Mouse (Mus musculus): Measurements from ENCODE around the gene Atp6v0a1.
A peak's percentile ranks its signal among the peaks of the same experiment; 100 is the strongest.

The Atp6v0a1 gene

GRCm38 (mm10) chr11:101086756-101087681, 77.8 kb downstream of the Atp6v0a1 start, which contains the start of gene Mlx:
Gene Mlx (plus strand): TSS chr11:101087277.
- DNase-seq: peak; percentile 100

GRCm38 (mm10) chr11:101087682-101088055, 78.4 kb downstream of the Atp6v0a1 start:
- DNase-seq: no peak

GRCm38 (mm10) chr11:101089931-101090330, 80.7 kb downstream of the Atp6v0a1 start:
- no peak for DNase-seq

GRCm38 (mm10) chr11:101094930-101095313, 85.7 kb downstream of the Atp6v0a1 start:
- DNase-seq: no peak

DNA sequence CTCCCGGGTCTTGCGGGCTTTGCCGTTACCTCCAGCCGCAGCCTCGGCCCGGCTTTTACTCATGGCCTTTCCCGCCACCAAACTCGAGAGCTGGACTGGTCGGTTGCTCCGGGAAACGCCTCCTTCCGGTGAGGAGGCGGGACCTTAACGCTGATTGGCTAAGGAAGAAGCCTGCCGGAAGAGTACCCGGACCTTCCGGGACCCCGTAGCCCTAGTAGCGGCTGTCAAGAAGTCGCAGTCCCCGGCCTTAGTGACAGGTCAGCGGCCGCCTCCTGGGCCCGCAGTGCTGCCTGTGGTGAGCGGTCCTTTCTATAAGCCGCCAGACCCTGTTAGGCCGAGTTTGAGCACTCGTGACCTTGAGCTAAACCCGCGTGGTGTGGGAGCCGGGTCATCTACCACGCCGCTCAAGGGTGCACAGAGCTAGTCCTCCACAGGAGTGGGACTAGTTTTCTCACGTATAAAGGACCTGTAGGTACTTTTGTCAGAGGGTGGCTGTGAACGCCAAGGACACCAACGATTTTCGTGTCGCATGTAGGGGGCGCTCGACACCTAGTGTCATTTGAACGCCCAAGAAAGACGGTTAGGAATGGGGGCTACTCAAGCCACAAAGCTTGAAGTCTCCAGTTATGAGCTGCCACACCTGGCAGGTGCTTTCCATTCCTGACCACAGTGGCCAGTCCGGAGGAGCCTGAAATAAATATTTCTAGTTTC, 86.2 kb downstream of the Atp6v0a1 start, which contains the start of gene Psmc3ip:
Gene Psmc3ip (minus strand): TSS at position 123 of the 711 bp plus-strand sequence.
- DNase-seq: peak; percentile 100

DNA sequence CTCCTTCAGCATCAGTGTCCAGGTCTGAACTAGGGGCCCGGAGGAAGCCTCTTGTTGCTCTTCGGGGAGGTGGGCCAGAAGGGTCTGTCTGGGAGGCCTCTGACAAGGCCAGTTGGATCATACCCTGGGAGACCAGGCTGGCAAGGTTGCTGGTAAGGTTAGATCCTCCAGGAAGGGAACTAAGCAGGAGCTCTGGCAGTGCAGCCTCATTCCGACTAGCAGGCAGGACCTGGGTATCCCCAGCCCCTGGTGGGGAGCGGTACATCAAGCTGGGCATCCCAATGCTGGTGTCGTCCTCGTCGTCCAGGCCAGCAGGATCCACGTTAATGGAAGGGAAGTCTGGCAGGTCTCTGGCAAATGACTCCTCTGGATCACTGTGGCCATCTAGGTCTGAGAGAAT, 89.0 kb downstream of the Atp6v0a1 start:
- DNase-seq: peak; percentile 91

DNA sequence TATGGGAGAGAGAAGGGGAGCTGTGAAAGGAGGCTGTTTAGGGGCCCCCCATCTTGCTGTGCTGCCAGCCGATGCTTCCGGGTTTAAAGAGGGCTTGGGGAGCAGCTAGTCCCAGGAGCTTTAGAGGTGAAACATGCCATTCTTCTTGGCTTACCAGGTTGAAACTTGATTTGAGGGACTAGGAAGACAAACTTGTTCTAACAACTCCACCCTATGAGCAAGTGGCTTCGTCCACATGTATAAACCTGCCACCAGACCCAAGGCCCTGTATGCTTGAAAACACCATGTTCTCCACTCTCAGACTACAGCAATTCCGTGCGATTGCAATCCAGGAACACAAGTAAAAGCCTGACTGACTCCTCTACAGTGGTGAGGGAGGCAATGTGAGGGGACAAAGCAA, 93.8 kb downstream of the Atp6v0a1 start:
- DNase-seq: no peak

DNA sequence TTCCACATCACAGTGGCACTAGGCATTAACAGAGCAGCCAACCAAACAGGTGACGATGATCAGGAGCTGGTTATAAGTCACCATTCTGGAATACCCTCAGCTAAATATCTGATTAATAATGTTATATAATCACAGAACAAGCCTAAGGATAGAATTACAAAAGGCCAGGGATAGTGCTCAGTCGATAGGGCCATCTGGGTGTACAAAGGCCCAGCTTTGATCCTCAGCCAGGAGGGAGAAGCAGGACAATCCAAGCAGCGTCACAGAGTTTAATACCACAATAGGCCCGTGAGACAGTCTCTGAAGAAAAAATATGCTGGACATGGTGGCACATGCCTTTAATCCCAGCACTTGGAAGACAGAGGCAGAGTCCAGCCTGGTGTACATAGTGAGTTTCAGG, 100.1 kb downstream of the Atp6v0a1 start:
- peak; percentile 82 for DNase-seq

- DNase-seq: peak; percentile 85
These were observed 101.5 kb downstream of the Atp6v0a1 start for GRCm38 (mm10) chr11:101110708-101111107.

DNA sequence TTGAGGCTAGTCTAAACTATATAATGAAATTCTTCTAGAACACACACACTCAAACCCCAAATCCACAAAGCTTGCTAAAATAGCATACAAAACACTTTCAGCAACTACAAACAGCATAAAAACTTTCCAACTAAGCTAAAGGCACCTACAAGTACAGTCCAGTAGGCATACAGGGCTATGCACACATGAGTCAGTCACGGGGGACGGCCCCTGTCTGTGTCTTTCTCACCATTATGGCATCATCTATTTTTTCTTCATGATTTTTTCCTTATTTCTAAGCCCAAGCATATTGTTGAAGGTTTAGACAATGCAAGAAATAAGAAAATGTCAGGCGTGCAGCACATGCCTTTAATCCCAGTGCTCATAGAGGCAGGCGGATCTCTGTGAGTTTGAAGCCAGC, 101.9 kb downstream of the Atp6v0a1 start:
- no peak for DNase-seq

- no peak for DNase-seq
These were observed 102.9 kb downstream of the Atp6v0a1 start for GRCm38 (mm10) chr11:101112186-101112585.

Data from heart, adult 11 months (tissue).